Mouse (Mus musculus) hindbrain, embryonic 11.5 days (tissue): Measurements from ENCODE around the gene Zfp712. TPM values are rescaled to one million over a fixed set of nuclear protein-coding genes. Genes with fewer than 3 reads are reported as not detected.

Experiments used
- ATAC-seq: fragments of 200-750 bp; cut with Nextera tagmentation; 2 replicates; pipeline ENCODE4 v1.8.0; 2017; ENCODE audit warnings: mild to moderate bottlenecking, moderate TSS enrichment, moderate library complexity; ENCODE audit not compliant: low FRiP score
- DNase-seq: peaks from one replicate; pipeline ENCODE4 v3.0.0-alpha.2; 2015; ENCODE audit warnings: low spot score
- H3K27ac ChIP-seq: fragments of 300-500 bp; sonication (generic); 2 replicates; pipeline ENCODE4 v1.5.1; 2014; ENCODE audit warnings: mild to moderate bottlenecking, low read depth, low read length
- H3K27me3 ChIP-seq: fragments of 300-500 bp; sonication (generic); 2 replicates; pipeline ENCODE4 v1.6.1; 2014; ENCODE audit warnings: mild to moderate bottlenecking, low read length, moderate library complexity, mixed read lengths; ENCODE audit not compliant: control insufficient read depth, insufficient read depth
- H3K36me3 ChIP-seq: fragments of 300-500 bp; sonication (generic); 2 replicates; pipeline ENCODE4 v1.6.1; 2014; ENCODE audit warnings: mild to moderate bottlenecking, low read length, moderate library complexity, mixed read lengths; ENCODE audit not compliant: control insufficient read depth, insufficient read depth
- H3K4me1 ChIP-seq: fragments of 300-500 bp; sonication (generic); replicated peaks from 2 replicates; pipeline ENCODE4 v1.6.1; 2014; ENCODE audit warnings: low read length, mixed read lengths; ENCODE audit not compliant: control insufficient read depth, insufficient read depth
- H3K4me2 ChIP-seq: fragments of 300-500 bp; sonication (generic); replicated peaks from 2 replicates; pipeline ENCODE4 v1.6.1; 2014; ENCODE audit warnings: mild to moderate bottlenecking, low read depth, low read length
- H3K4me3 ChIP-seq: fragments of 300-500 bp; sonication (generic); 2 replicates; pipeline ENCODE4 v1.5.1; 2014; ENCODE audit warnings: low read depth, low read length
- H3K9ac ChIP-seq: fragments of 300-500 bp; sonication (generic); 2 replicates; pipeline ENCODE4 v1.6.1; 2014; ENCODE audit warnings: low read depth, low read length
- H3K9me3 ChIP-seq: fragments of 300-500 bp; sonication (generic); 2 replicates; pipeline ENCODE4 v1.6.1; 2016; ENCODE audit warnings: low read length; ENCODE audit not compliant: control insufficient read depth
- WGBS: fragments of 180-500 bp; shearing (Covaris S2); extraction: QIAGEN DNeasy Blood & Tissue Kit; methylation state at CpG from one replicate; pipeline ENCODE4 v1.1.7; 2014; 5-methylcytosine and 5-hydroxymethylcytosine counted together
- polyA plus RNA-seq: library from polyadenylated mRNA; unstranded; fragments of >200 nt; fragmentation: Nextera tagmentation; extraction: Ambion mirVana; gene quantifications from 2 replicates; pipeline ENCODE4 v1.2.1, GENCODE M21; 2014

The Zfp712 gene
- polyA plus RNA-seq, 1 experiment from 2014 or later, result 5.8 TPM

- WGBS, result 97% methylated on average over 2 of the region's 2 CpGs
- no peaks in the 10 kb centered on the region for H3K9me3 ChIP-seq
- no peaks in the 10 kb centered on the region for H3K4me1 ChIP-seq
- no peaks in the 10 kb centered on the region for H3K27me3 ChIP-seq
- no peak overlapping the region for H3K4me3 ChIP-seq
- no peak for DNase-seq
- H3K9ac ChIP-seq, result no peak overlapping the region
- peaks cover 14% of the 10 kb centered on the region for H3K36me3 ChIP-seq
- H3K27ac ChIP-seq, result no peak overlapping the region
- no peak overlapping the region for H3K4me2 ChIP-seq
- no peak for ATAC-seq
Measured at GRCm38 (mm10) chr13:67077244-67077643, 16.3 kb upstream of the Zfp712 start.

GRCm38 (mm10) chr13:67072786-67073185, 11.8 kb upstream of the Zfp712 start:
- Histone ChIP-seq H3K9me3 (peaks cover 7% of the 10 kb centered on the region; the same call in 1 of the 2 replicates), H3K4me3 (no peak overlapping the region), H3K4me2 (no peak overlapping the region), H3K36me3 (peaks cover 25% of the 10 kb centered on the region), H3K9ac (no peak overlapping the region), H3K27ac (no peak overlapping the region), H3K27me3 (no peaks in the 10 kb centered on the region), H3K4me1 (no peaks in the 10 kb centered on the region)
- WGBS, result 96% methylated on average over 2 of the region's 2 CpGs
- DNase-seq (no peak), ATAC-seq (no peak)

GRCm38 (mm10) chr13:67065386-67065785, 4.4 kb upstream of the Zfp712 start:
- Histone ChIP-seq H3K4me2 (no peak overlapping the region), H3K27me3 (no peaks in the 10 kb centered on the region), H3K4me3 (no peak overlapping the region), H3K4me1 (no peaks in the 10 kb centered on the region), H3K9me3 (peaks cover 2% of the 10 kb centered on the region; the same call in 1 of the 2 replicates), H3K36me3 (peaks cover 4% of the 10 kb centered on the region), H3K27ac (no peak overlapping the region), H3K9ac (no peak overlapping the region)
- DNase-seq, result no peak
- ATAC-seq, result no peak
- 88% methylated on average over 8 of the region's 8 CpGs for WGBS

GRCm38 (mm10) chr13:67062427-67062826, 1.5 kb upstream of the Zfp712 start:
- no peaks in the 10 kb centered on the region for H3K9me3 ChIP-seq

GRCm38 (mm10) chr13:67060161-67060785, 697 bp downstream of the Zfp712 start:
- Histone ChIP-seq H3K4me3 (peak overlapping the region; percentile 77), H3K9me3 (no peaks in the 10 kb centered on the region), H3K27me3 (no peaks in the 10 kb centered on the region), H3K4me2 (peak overlapping the region; percentile 70), H3K36me3 (no peaks in the 10 kb centered on the region), H3K27ac (peak overlapping the region; percentile 58; the same call in 1 of the 2 replicates), H3K4me1 (no peaks in the 10 kb centered on the region), H3K9ac (peak overlapping the region; percentile 78)
- WGBS, result 6% methylated on average over 12 of the region's 12 CpGs
- DNase-seq (no peak), ATAC-seq (peak; percentile 53)

More at GRCm38 (mm10) chr13:67062427-67062826, 1.5 kb upstream of the Zfp712 start:
- no peaks in the 10 kb centered on the region for H3K4me1 ChIP-seq
- no peaks in the 10 kb centered on the region for H3K36me3 ChIP-seq
- no peaks in the 10 kb centered on the region for H3K27me3 ChIP-seq
- no peak for ATAC-seq
- 59% methylated on average over 7 of the region's 7 CpGs for WGBS
- no peak overlapping the region for H3K4me2 ChIP-seq
- no peak overlapping the region for H3K4me3 ChIP-seq
- H3K9ac ChIP-seq, result no peak overlapping the region
- no peak overlapping the region for H3K27ac ChIP-seq
- no peak for DNase-seq

Other genes starting within 250 kb of the Zfp712 start
- 0.66 and 1.5 TPM in 2 replicates for gene Gm10767, start 156.3 kb downstream of the Zfp712 start, polyA plus RNA-seq
- gene Zfp708, start 36.8 kb upstream of the Zfp712 start, polyA plus RNA-seq, result 9.2 and 9.6 TPM in 2 replicates
- 1.9 and 3.3 TPM in 2 replicates for gene Gm28557, start 47.4 kb upstream of the Zfp712 start, polyA plus RNA-seq
- 0.14 and 0.26 TPM in 2 replicates for gene Rslcan18, start 55.1 kb upstream of the Zfp712 start, polyA plus RNA-seq
- gene Zfp759, start 60.5 kb upstream of the Zfp712 start, polyA plus RNA-seq, result 1.7 and 3.3 TPM in 2 replicates
- gene Rsl1, start 112.0 kb upstream of the Zfp712 start, polyA plus RNA-seq, result 4.5 and 5.4 TPM in 2 replicates
- gene Zfp455, start 133.3 kb upstream of the Zfp712 start, polyA plus RNA-seq, result 0.86 and 1.2 TPM in 2 replicates
- 2.9 and 4.0 TPM in 2 replicates for gene Zfp458, start 217.3 kb upstream of the Zfp712 start, polyA plus RNA-seq
- 0.43 and 0.56 TPM in 2 replicates for gene Zfp457, start 245.3 kb upstream of the Zfp712 start, polyA plus RNA-seq